Mouse (Mus musculus): ENCODE results near the gene Baz2a. TPM values are rescaled to one million over a fixed set of nuclear protein-coding genes. Genes with fewer than 3 reads are reported as not detected.
"Not testable (repeated sequence)": the region's sequence is repeated elsewhere in the genome, so short reads cannot be mapped to it uniquely, and the experiment has no call there.

Baz2a gene
- 10 to 100 TPM; 26.1 to 27.8 TPM for total RNA-seq (2021)

- peak; percentile 71 to 74 for DNase-seq
- intact Hi-C loops (cut with DNase I), result loop anchor here (2.0 kb wide), 1 partner anchor 95 kb away; no protein-coding TSS in a partner anchor
These were observed at the start of gene Baz2a for GRCm38 (mm10) chr10:128091564-128092505. Baz2a (plus strand) TSS chr10:128091577.

- intact Hi-C loops (cut with DNase I), result loop anchor here (2.0 kb wide), 1 partner anchor 13 kb away; no protein-coding TSS in a partner anchor
- no peak for DNase-seq
These were observed 49.7 kb upstream of the Baz2a start for GRCm38 (mm10) chr10:128041636-128042035.

- intact Hi-C loops (cut with DNase I), result no loop called here
- no peak for DNase-seq
These were observed 48.9 kb upstream of the Baz2a start for GRCm38 (mm10) chr10:128042466-128042865.

- no peak for DNase-seq
- intact Hi-C loops (cut with DNase I), result no loop called here
These were observed 48.1 kb upstream of the Baz2a start for GRCm38 (mm10) chr10:128043041-128043835.

GRCm38 (mm10) chr10:128048157-128048556 lies 43.2 kb upstream of the Baz2a start:
- no peak for DNase-seq
- intact Hi-C loops (cut with DNase I), result no loop called here

GRCm38 (mm10) chr10:128049741-128050140 lies 41.6 kb upstream of the Baz2a start:
- intact Hi-C loops (cut with DNase I), result no loop called here
- DNase-seq, result no peak

- intact Hi-C loops (cut with DNase I), result no loop called here
These were observed 41.0 kb upstream of the Baz2a start for GRCm38 (mm10) chr10:128050355-128050754.

GRCm38 (mm10) chr10:128051589-128051988 lies 39.8 kb upstream of the Baz2a start:
- intact Hi-C loops (cut with DNase I), result no loop called here

More at GRCm38 (mm10) chr10:128050355-128050754, 41.0 kb upstream of the Baz2a start:
- no peak for DNase-seq

GRCm38 (mm10) chr10:128052136-128052535 lies 39.2 kb upstream of the Baz2a start:
- DNase-seq; intact Hi-C loops (cut with DNase I): not testable (repeated sequence)

More at GRCm38 (mm10) chr10:128051589-128051988, 39.8 kb upstream of the Baz2a start:
- no peak for DNase-seq

- intact Hi-C loops (cut with DNase I), result no loop called here
- no peak for DNase-seq
These were observed 38.4 kb upstream of the Baz2a start for GRCm38 (mm10) chr10:128053001-128053400.

GRCm38 (mm10) chr10:128058184-128058583 lies 33.2 kb upstream of the Baz2a start:
- intact Hi-C loops (cut with DNase I), result loop anchor here (2.0 kb wide), 1 partner anchor 23 kb away; the partner anchor contains the start of gene Naca
- DNase-seq, result no peak

- intact Hi-C loops (cut with DNase I), result loop anchor here (2.0 kb wide), 1 partner anchor 24 kb away; the partner anchor contains the start of gene Naca
These were observed 32.7 kb upstream of the Baz2a start, which contains the start of gene Ptges3 for GRCm38 (mm10) chr10:128058601-128059151. Ptges3 (plus strand) TSS chr10:128058954.

GRCm38 (mm10) chr10:128059207-128059981 lies 32.0 kb upstream of the Baz2a start:
- DNase-seq, result peak in 1 of 2 experiments; percentile 65
- intact Hi-C loops (cut with DNase I), result loop anchor here (2.0 kb wide), 1 partner anchor 25 kb away; the partner anchor contains the start of gene Naca

More at GRCm38 (mm10) chr10:128058601-128059151, 32.7 kb upstream of the Baz2a start, which contains the start of gene Ptges3:
- peak; percentile 98 for DNase-seq

- no peak for DNase-seq
- intact Hi-C loops (cut with DNase I), result loop anchor here (2.0 kb wide), 1 partner anchor 20 kb away; no protein-coding TSS in a partner anchor
These were observed 30.3 kb upstream of the Baz2a start for GRCm38 (mm10) chr10:128061109-128061508.

GRCm38 (mm10) chr10:128062221-128062989 lies 29.0 kb upstream of the Baz2a start:
- intact Hi-C loops (cut with DNase I), result no loop called here

GRCm38 (mm10) chr10:128066072-128066471 lies 25.3 kb upstream of the Baz2a start:
- intact Hi-C loops (cut with DNase I), result no loop called here

More at GRCm38 (mm10) chr10:128062221-128062989, 29.0 kb upstream of the Baz2a start:
- DNase-seq, result no peak

GRCm38 (mm10) chr10:128069201-128069600 lies 22.2 kb upstream of the Baz2a start:
- intact Hi-C loops (cut with DNase I), result no loop called here
- DNase-seq, result no peak

More at GRCm38 (mm10) chr10:128066072-128066471, 25.3 kb upstream of the Baz2a start:
- DNase-seq, result no peak

- DNase-seq; intact Hi-C loops (cut with DNase I): not testable (repeated sequence)
These were observed 20.9 kb upstream of the Baz2a start for GRCm38 (mm10) chr10:128070432-128070831.

All from heart, postnatal 10 days (tissue).